Mouse (Mus musculus) cerebellum, adult 9-10 months (tissue): ENCODE data around the gene Mpp3.
"Not testable (repeated sequence)": the region's sequence is repeated elsewhere in the genome, so short reads cannot be mapped to it uniquely, and the experiment has no call there.

Source experiments
- DNase-seq: peaks from one replicate; pipeline ENCODE4 v3.0.0; 2022

Mpp3 gene

DNA sequence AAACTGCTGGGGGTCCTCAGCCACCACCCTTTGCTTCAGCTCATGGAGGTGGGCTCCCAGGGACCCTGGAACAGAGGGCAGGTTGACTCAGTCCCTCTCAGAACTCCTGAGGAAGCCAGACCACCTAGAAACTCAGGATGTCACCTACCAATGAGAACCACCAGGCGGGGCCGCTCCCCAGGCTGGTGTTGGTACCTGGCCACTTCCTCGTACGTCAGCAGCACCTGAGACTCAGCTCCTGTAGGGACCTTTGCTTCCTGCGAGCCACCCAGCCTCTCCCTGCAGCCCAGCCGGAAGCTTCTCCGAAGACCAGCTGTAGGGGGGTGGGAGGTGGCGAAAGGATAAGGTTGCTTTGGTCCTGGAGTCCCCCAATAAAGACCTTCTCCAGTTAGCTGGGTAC, 19.9 kb downstream of the Mpp3 start:
- DNase-seq = no peak

DNA sequence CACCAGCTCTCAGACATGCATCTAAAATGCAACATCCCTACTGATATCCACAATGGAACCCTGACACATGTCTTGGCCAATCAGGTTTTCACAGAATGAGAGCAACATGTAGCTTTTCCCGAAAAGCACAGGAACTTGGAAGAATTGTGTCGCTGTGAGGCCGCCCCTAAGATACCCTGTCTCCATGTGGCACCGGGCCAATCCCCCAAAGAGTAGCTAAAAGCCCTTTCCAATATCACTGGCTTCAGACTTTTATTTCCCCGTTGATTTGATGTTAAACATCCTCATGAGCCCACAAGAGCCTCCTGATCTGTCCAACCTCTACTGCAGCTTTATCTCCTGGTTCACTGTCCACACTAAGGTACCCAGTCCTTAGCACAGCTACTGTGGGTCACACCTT, 21.6 kb downstream of the Mpp3 start:
- DNase-seq = no peak

DNA sequence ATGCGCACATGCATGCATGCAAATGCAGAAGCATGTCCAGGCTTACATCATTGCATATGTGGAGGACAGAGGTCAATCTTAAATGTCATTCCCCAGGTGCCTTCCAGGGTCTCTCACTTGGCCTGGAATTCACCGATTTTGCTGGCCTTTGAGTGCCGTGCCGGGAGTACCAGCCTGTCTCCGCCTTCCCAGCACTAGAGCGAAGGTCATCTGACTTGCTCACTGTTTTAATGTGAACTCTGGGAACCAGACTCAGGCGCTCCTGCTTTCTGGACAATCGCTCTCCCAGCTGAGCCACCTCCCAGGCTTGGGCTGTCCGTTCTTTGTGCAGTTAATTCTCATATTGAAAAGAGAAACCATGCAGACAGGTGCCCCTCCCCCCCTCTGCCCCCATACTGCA, 22.0 kb downstream of the Mpp3 start:
- no peak for DNase-seq

DNA sequence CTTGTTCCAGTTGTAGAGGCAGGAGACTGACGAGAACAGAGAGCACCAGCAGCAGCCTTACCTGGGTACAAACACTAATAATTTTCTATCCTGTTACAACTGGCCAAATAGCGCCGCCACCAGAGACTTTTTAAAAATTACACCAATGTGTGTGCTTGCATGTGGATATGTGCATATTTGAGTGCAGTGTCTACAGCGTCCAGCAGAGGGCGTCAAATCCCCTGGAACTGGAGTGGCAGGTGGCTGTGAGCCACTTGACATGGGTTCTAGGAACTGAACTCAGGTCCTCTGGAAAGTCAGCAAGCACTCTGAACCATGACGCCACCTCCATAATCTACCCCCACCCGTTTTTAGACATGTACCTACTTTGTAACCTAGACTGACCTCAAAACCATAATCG, 24.0 kb downstream of the Mpp3 start:
- no peak for DNase-seq

- no peak for DNase-seq
Measured at GRCm38 (mm10) chr11:101999466-101999865, 28.8 kb downstream of the Mpp3 start.

- DNase-seq = no peak
Measured at GRCm38 (mm10) chr11:101998258-101998657, 30.0 kb downstream of the Mpp3 start.

DNA sequence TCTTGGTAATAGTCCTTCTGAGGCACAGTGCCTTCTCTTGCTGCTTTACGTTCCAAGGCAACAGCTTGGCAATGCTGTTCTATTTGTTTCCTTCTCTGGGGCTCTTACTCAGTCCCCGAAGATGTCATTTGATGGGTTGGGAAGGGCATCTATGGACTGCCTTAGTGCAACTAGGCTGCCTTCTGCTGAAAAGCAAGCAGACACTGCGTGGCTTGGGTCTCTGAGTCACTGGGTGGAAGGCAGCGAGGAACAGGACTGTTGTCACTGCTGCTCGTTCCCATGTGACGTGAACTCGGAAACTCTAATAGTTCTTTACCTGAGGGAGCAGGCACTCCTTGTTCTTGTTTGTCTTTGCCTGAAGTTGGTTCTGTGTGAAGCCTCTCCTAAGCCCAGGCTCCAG, 32.3 kb downstream of the Mpp3 start:
- no peak for DNase-seq

DNA sequence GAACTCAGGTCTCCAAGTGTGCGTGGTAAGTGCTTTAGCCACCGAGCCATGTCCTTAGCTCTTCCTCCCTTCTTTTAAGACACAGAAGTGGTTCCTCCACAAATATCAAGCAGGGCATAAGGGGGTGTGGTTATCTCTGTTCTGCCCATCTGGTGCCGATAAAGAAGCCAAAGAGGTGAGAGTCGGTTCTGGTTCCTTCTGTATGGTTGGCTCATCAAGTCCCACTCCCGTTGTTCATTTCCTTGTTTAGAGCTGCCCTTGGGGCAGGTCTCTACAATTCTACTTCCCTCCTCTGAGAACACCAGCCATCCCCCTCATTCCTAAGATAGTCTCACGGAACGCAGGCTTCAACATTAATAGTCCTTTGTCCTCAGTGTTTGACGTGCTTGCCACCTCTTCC, 34.2 kb downstream of the Mpp3 start:
- DNase-seq = no peak

DNA sequence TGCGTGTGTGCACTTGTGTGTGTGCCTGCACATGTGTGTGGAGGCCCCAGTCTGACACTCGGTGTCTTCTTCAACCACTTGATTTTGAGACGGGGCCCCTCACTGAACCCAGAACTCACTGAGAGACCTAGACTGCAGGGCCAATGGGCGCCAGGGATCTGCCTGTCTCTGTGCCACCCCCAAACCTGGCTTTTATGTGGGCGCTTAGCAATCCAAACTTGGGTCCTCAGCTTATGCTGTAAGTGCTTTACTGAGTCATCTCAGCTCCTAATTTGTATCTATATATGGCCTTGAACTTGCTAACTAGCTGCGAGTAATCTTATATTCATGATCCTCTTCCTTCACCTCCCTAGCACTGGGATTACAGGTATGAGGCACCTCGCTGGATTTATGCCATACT, 35.9 kb downstream of the Mpp3 start:
- peak; percentile 30 for DNase-seq

DNA sequence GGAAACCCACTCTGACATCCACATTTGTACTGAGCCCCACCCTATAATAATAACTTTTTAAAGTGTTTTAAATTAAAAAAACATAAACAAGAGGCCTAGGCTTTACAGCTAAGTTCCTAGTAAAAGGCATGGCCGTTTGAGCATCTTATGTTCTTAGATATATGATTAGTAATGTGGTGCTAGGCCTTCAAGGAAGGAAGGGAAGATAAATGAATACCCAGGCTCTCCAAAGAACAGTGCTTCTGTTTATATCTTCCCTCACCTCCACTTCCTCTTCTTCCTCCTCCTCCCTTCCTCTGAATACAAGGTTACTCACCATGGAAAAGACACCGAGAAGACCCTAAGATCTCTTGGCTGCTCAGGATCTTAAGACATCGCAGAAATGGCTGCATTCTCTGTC, 36.4 kb downstream of the Mpp3 start:
- no peak for DNase-seq

- no peak for DNase-seq
Measured at GRCm38 (mm10) chr11:101990244-101990643, 38.0 kb downstream of the Mpp3 start.

- DNase-seq = no peak
Measured at GRCm38 (mm10) chr11:101986913-101987312, 41.3 kb downstream of the Mpp3 start, which contains the start of gene Dusp3. Gene Dusp3 (minus strand): TSS chr11:101987013.

- DNase-seq = peak; percentile 93
Measured at GRCm38 (mm10) chr11:101985990-101986389, 42.3 kb downstream of the Mpp3 start.

GRCm38 (mm10) chr11:101985450-101985849, 42.8 kb downstream of the Mpp3 start:
- not testable (repeated sequence) for DNase-seq

DNA sequence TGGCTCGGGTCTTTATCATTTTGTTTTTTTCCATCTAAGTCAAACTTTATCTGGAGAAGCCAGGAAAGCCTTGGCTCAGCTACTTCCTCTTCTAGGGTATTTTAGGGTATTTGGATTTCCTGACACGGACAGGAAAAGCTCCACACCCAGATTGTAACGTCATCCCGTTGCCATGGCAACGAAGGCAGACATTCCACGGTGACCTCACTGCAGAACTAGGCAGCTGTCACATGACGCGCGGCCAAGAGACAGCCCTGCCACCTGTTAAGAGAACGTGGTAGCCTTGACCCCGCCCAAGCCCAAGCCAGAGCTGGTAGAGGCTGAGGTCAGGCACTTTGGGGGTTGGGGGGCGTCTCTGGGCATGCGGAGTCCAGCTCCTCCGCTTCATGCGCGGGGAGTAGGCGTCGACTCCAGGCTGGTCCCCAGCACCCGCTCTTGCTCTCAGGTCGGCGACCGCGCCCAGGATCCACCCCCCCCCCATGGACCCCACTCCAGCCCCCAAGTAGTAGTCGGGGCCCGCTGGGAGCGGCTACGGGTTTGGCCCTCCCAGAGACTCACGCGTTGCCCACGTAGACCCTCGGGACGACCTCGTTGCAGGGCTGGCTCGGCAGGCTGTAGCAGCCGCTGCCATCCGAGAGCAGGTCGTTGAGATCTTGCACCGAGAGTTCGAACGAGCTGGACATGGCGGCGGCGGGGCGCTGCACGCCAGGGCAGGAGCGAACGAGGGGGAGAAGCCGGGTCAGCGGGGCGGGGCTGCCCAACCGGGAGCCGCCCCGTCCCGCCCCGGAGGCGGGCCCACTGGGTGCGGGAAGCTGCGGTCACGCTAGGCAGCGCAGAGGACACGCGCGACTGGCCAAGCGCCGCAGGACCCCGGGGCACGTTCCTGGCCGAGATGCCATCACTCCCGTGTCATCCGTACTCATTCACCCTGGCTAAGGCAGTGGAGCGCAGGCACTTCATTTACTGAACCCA, 43.9 kb downstream of the Mpp3 start, which contains the start of gene Cfap97d1:
Gene Cfap97d1 (plus strand): TSS at position 226 of the 972 bp plus-strand sequence.
- DNase-seq = peak; percentile 98

GRCm38 (mm10) chr11:101983431-101983921, 44.8 kb downstream of the Mpp3 start:
- DNase-seq = no peak

DNA sequence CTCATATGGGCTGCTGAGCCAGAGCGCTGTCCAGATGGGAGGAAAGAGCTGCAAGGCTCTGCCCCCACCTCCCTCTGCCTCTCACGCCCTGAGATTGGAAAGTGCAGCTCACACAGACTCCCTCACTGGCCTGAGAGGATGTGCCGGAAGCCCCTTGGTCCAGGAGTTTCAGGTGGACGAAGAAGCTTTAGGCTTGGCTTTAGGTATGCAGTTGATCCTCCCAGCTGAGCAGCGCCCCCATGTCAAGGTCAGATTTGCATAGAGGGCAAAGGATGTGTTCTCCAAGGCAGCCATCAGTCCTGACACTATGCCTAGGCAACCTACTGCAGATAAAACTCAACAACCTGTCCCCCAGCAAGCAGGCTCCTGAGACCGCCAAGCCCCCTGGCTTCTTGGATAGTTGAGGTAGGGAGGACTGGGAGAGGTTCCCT, 45.3 kb downstream of the Mpp3 start:
- no peak for DNase-seq

- no peak for DNase-seq
Measured at GRCm38 (mm10) chr11:101981850-101982249, 46.4 kb downstream of the Mpp3 start.

DNA sequence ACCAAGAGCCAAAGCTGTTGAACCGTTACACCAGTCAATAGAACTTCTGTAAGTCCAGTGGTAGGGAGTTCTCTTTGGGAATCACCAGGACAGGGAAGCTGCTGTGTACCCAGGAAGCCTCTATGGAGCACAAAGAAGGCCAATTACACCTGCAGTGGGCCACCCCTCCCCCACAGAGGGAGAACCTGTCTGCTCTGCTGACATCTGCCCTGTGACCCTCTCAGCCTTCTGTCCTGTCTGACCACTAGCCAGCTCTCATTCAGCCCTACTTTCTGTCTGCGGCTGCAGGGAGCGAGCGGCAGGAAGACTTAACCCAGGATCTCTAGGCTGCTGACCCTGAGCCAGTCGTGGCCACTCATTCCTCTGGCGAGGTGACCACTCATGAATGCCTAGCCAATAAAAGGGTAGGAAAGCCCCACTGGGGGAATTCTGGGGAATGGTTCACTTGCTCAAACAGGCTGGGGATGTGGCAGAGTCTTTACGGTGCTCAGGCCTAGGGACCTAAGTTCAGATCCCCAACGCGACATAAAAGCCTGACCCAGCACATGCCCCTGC, 47.6 kb downstream of the Mpp3 start:
- DNase-seq = peak; percentile 48

- peak; percentile 54 for DNase-seq
Measured at GRCm38 (mm10) chr11:101979140-101979539, 49.1 kb downstream of the Mpp3 start.

- peak; percentile 27 for DNase-seq
Measured at GRCm38 (mm10) chr11:101976949-101977348, 51.3 kb downstream of the Mpp3 start.

DNA sequence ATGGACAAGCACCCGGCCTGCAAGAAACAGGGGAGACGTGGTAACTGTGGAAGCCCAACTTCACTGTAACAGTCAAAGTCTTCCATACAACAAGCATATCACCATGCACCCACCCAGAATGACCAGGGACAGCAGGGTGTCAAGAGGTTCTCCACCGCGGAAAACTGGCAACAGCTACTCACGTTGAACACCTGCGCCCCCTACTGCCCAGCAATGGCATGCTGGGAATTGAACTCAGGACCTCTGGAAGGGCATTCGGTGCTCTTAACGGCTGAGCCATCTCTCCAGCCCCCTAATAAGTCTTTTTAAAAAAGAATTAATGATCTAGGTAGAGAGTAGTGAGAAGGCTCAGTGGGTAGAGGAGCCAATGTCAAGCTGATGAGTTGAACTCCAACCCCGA, 53.3 kb downstream of the Mpp3 start:
- DNase-seq = peak; percentile 43

- DNase-seq = peak; percentile 34
Measured at GRCm38 (mm10) chr11:101974181-101974580, 54.1 kb downstream of the Mpp3 start.

DNA sequence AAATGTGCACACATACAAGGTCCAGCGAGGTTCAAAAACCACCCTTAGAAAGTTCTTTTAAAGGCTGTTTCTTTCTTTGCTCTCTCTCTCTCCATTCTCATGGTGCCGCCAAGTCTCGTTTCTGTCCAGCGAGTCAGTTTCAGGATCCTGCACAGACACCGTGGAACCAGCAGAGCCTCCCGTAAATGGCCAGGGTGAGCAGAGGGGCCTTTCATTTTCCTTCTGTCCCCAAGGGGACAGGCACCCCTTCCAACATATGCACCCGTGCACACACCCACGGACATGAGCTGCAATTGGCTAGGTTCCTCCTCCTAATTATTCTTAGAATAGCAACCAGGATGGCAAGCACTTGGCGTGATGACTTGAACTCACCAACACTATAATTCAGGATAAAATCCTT, 54.8 kb downstream of the Mpp3 start:
- no peak for DNase-seq
